Mouse (Mus musculus) frontal cortex, postnatal 14 days (tissue): Measurements from ENCODE around the gene Kcna2.

Source experiments
- DNase-seq, 2 experiments: peaks; one replicate each; pipeline ENCODE4 v3.0.0; 2022; ENCODE audit warnings: low spot score in 2 of 2

Kcna2 gene

GRCm38 (mm10) chr3:107101787-107102651 is 1.1 kb downstream of the Kcna2 start:
- DNase-seq = peak; percentile 46 to 55

GRCm38 (mm10) chr3:107103041-107103440 is 2.1 kb downstream of the Kcna2 start:
- no peak for DNase-seq

GRCm38 (mm10) chr3:107103462-107103861 is 2.5 kb downstream of the Kcna2 start:
- no peak for DNase-seq

GRCm38 (mm10) chr3:107105986-107106385 is 5.0 kb downstream of the Kcna2 start:
- no peak for DNase-seq

GRCm38 (mm10) chr3:107112498-107112897 is 11.6 kb downstream of the Kcna2 start:
- no peak for DNase-seq

- DNase-seq = no peak
Measured at GRCm38 (mm10) chr3:107112932-107113659, 12.2 kb downstream of the Kcna2 start.

- DNase-seq = peak; percentile 44 to 75
Measured at GRCm38 (mm10) chr3:107113771-107114737, 13.1 kb downstream of the Kcna2 start.

GRCm38 (mm10) chr3:107114941-107115340 is 14.0 kb downstream of the Kcna2 start:
- DNase-seq = no peak

GRCm38 (mm10) chr3:107115746-107116145 is 14.8 kb downstream of the Kcna2 start:
- no peak for DNase-seq

- DNase-seq = no peak
Measured at GRCm38 (mm10) chr3:107119864-107120564, 19.1 kb downstream of the Kcna2 start.

- no peak for DNase-seq
Measured at GRCm38 (mm10) chr3:107122306-107122705, 21.4 kb downstream of the Kcna2 start.

- no peak for DNase-seq
Measured at GRCm38 (mm10) chr3:107127667-107128066, 26.7 kb downstream of the Kcna2 start.

GRCm38 (mm10) chr3:107128421-107128820 is 27.5 kb downstream of the Kcna2 start:
- peak in 1 of 2 experiments; percentile 41 for DNase-seq

GRCm38 (mm10) chr3:107129251-107129650 is 28.3 kb downstream of the Kcna2 start:
- DNase-seq = no peak

GRCm38 (mm10) chr3:107130661-107131326 is 29.8 kb downstream of the Kcna2 start:
- no peak for DNase-seq

GRCm38 (mm10) chr3:107131846-107132245 is 30.9 kb downstream of the Kcna2 start:
- no peak for DNase-seq

- no peak for DNase-seq
Measured at GRCm38 (mm10) chr3:107132651-107133050, 31.7 kb downstream of the Kcna2 start.

- no peak for DNase-seq
Measured at GRCm38 (mm10) chr3:107134457-107134856, 33.5 kb downstream of the Kcna2 start.

GRCm38 (mm10) chr3:107147126-107147525 is 46.2 kb downstream of the Kcna2 start:
- DNase-seq = no peak

- no peak for DNase-seq
Measured at GRCm38 (mm10) chr3:107149006-107149405, 48.1 kb downstream of the Kcna2 start.
